Mouse (Mus musculus) spleen, postnatal 14 days (tissue): Measurements from ENCODE around the gene Grwd1.
"Not testable (repeated sequence)": the region's sequence is repeated elsewhere in the genome, so short reads cannot be mapped to it uniquely, and the experiment has no call there.

Experiments used
- DNase-seq, 2 experiments: peaks; one replicate each; pipeline ENCODE4 v3.0.0; 2021 to 2022; ENCODE audit warnings: low spot score in 2 of 2

Gene Grwd1

GRCm38 (mm10) chr7:45830427-45831127, at the start of gene Grwd1:
TSS of gene Grwd1 (minus strand) at chr7:45830944.
- peak; percentile 51 to 68 for DNase-seq

GRCm38 (mm10) chr7:45880531-45880930, 49.8 kb upstream of the Grwd1 start:
- no peak for DNase-seq

- DNase-seq: not testable (repeated sequence)
These were observed 47.5 kb upstream of the Grwd1 start, which contains the start of gene Grin2d for GRCm38 (mm10) chr7:45878278-45878677. TSS of gene Grin2d (minus strand) at chr7:45878378.

DNA sequence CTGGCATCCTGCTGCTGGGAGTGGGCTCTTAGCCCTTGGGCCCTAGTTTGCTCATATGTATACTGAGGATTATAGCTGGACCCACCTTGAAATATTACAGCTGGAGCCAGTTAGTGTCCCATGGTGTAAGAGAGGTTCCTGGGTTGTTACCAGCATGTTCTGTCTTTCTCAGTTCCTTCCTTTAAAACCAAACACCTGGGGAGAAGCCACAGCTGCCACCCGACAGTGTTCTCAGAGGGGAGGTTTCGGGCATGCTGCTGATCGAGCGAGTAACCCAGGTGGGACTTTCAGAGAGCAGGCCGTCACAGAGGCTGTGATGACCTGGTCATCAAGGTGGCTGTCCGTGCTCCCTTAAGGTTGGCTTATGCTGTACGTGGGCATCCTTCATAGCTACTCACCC, 46.2 kb upstream of the Grwd1 start:
- no peak for DNase-seq

GRCm38 (mm10) chr7:45873061-45873947, 42.6 kb upstream of the Grwd1 start:
- peak; percentile 43 to 58 for DNase-seq

DNA sequence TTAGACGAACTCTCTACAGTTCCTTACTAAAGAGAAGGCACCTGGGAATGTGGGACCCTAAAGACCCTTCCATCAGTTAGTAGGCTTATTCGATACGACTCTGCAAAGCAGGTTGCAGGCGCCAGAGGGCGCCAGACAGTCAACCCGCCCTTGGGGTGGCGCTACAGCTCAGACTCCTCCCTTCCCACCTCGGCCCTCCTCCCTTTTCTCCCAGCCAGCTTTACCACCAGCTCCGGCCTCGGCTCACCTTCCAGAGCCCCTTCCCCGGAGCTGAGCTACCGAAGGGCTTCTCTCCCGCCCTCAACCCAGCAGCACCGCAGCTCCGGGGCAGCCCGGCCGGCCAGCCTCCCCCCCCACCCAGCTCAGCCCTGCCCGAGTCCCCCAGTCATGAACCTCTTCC, 41.9 kb upstream of the Grwd1 start, which contains the start of gene Kdelr1:
Kdelr1 (plus strand) TSS at position 149 of the 400 bp plus-strand sequence.
- peak; percentile 82 to 90 for DNase-seq

DNA sequence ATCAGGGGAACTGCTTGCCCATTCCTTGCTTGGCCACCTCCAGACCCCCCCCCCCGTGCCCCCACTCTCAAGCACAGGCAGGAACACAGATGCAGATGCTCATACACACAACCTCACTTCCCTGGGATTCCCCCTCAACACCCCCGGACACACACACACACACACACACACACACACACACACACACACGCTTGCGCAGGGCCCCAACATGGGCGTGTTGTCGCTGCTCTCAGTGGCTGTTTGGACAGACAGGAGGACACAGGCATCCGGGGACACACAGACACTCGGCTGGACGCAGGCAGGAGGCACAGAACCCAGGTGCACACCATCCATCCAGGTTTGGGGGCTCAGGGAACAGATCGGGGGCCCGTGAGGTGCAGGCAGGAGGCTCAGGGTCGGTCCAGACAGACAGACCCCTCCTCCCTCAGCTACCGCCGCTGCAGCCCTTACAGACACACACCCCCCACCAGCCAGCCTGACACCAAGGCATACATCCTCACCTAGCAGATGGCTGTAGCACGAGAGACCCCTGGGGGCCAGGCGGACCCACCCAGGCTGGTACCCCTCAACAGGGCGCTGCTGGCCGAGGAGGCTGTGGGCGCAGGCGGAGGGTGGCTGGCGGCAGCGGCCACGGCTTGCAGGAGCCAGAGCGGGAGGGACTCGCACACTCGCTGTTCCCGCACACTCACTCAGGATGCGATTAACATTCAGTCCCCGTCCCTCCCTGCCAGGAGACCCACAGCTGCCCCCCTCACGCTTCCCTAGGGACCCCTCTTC, 39.7 kb upstream of the Grwd1 start:
- DNase-seq: no peak

GRCm38 (mm10) chr7:45869787-45870186, 39.0 kb upstream of the Grwd1 start:
- no peak for DNase-seq

GRCm38 (mm10) chr7:45869107-45869670, 38.4 kb upstream of the Grwd1 start:
- no peak for DNase-seq

DNA sequence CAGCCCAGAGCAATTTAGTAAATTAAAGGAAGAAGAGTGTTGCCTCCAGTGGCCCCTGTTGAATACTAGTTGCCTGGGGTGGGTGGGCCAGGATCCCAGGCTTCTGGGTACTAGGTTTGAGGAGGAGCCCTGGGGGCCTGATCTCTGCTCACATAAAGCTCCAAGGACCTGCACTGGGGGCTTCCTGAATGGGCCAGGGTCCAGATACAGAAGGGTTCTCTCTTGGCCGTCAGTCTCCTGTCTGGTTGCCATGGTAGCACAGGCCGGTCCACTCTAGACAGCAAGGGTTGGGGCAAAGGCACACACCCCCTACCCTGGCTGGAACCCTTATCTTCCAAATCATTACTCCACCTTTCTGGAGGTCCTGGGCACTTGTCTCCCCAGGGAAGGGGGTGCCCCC, 37.1 kb upstream of the Grwd1 start:
- DNase-seq: no peak

DNA sequence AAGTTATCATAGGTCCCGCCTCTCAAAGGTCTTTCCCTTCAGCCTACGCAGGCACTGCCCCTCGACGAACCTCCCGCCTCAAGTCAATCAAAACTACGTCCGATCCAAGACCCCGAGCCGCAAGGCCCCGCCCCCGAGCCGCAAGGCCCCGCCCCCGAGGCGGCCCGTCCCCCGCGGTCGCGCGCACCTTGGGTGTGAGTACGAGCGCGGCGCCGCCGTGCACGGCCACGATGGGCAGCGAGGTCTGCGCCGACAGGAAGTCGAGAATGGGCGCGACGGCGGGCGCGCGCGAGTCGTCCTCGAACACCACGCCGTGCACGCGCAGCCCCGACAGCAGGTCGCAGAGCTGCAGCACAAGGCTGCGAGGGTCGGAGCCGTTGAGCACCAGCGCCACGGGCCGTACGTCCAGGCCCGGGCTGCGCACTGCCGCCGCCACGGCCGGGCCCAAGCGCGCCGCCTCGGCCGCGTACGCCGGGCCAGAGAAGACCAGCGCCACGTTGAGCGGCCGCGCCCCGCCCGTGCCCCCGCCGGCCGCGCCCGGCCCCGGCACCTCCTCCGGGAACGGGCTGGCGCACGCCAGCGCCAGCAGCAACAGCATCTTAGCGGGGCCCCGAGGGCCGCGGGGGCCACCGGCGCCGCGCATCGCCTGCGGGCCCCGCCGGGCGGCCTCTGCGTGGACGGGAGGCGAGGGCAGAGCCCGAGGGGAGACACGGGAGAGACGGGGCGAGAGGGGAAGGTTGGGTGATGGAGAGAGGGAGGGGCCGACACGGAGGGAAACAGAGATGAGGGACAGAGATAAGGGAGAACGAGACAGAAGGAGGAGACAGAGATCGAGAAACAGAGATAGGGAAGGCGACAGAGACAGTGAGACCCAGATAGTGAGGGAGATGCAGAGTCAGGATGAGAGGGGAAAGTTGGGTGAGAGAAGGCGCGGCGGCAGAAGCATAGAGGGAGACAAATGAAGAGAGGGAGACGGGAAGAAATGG, 35.5 kb upstream of the Grwd1 start:
- DNase-seq: peak; percentile 73 to 89

GRCm38 (mm10) chr7:45864435-45864834, 33.7 kb upstream of the Grwd1 start:
- no peak for DNase-seq

DNA sequence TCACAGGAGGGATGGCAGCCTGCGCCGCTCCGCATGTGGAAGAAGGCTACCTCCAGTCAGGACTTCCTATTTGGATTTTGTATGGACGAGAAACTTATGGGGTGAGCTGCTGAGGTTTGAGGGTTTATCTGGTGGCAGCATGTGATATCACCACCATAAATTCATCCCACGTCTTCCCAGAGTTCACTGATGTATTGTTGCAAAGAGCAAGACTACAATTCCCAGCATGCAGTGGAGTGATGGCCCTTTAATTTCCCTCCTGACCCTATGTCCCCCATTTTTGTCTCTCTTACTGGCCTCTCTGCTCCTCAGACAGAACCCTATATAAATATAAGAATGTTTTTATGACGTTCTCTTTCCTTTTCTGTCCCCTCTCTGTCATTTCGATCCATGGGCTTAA, 32.1 kb upstream of the Grwd1 start:
- DNase-seq: no peak

DNA sequence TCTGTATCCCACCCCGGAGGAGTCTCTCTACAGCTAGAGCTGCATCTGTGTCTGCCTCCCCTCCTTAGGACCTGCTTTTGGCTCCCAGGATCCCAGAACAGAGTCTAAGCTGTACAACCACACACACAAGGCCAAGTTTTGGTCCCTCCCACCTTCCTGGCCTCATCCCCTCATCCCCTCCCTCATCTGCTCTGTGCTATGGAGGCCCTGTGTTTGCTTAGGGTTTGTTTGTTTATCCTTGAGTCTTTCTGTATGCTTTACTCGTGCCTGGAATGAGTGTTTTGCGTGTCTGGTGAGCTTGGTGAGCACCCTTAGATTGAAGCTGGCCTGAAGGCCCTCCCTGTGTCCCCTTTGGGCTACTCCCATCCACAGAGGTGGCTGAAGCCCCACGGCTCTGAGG, 28.3 kb upstream of the Grwd1 start:
- no peak for DNase-seq

- no peak for DNase-seq
These were observed 26.5 kb upstream of the Grwd1 start for GRCm38 (mm10) chr7:45856950-45857901.

- DNase-seq: no peak
These were observed 22.3 kb upstream of the Grwd1 start for GRCm38 (mm10) chr7:45853089-45853488.

DNA sequence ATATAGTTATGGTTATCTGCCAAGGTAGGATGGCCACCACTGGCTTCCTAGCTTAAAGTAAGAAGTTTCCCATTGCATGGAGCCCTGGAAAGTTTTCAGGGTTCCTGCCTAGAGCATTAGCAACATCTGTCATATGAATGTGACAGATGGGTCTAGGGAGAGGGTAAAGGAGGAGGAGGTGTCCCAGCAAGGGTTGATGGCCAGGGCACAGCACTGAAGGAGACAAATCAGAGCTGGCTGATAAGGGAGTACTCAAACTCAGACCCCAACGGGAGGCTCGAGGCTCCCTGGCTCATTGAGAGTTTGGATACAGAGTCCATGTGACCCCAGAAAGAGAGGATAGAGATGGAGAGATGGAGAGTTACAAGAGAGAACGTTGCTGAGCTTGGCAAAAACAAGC, 19.9 kb upstream of the Grwd1 start:
- no peak for DNase-seq

DNA sequence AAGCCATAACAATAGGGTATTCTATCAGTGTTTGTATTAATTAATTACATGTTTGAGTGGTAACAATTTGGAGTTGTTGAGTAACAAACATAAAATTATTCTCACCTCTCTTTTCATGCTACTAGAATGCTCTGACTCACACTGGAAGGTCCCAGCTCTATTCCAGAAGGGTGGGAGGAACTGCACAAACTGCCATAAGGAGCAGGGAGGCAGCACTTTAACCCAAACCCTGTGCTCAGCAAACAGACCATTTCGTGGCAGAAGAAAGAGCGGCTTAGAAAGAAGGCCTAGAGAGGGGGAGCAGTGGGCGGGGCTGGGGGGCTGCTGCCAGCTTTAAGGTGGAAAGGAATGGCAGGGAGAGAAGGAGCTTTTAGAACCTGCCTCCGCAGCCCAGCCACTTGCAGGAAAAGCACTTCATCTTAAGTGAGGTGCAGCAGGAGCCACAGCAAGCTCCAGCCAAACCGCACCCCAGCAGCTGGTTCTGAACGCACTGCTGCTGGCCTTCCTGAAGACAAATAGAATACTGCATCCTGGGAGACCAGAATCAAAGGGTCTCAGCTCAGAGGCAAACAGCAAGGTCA, 17.8 kb upstream of the Grwd1 start:
- no peak for DNase-seq
